Mouse (Mus musculus): ENCODE measurements around the gene Med26.

GRCm38 (mm10) chr8:72539234-72539633 is 8.8 kb downstream of the Med26 start:
- TF ChIP-seq TAL1 (IDR thresholded peaks at IDR 0.05; ENCODE audit: low read length) (no peak), GATA1 (IDR thresholded peaks at IDR 0.05; ENCODE audit: low read length) (no peak)
